Mouse (Mus musculus) gastrocnemius, postnatal 10 days (tissue): ENCODE results near the gene Rnf4. TPM values are rescaled to one million over a fixed set of nuclear protein-coding genes. Genes with fewer than 3 reads are reported as not detected.

Source experiments
- DNase-seq: peaks from one replicate; pipeline ENCODE4 v3.0.0; 2021; ENCODE audit warnings: mixed read lengths
- long read RNA-seq, 2 experiments: library from polyadenylated mRNA; stranded (forward); transcript quantifications; one replicate each; pipeline ENCODE4 v2.0.0; 2021
- total RNA-seq, 2 experiments: library from RNA; stranded (reverse); gene quantifications; 2 replicates each; pipeline ENCODE4 v1.2.3; 2021

The Rnf4 gene
- total RNA-seq, result 10 to 100 TPM; 38.8 to 42.8 TPM
- long read RNA-seq, experiment 1, full-length matches to known transcripts, result 6 of 8 reads
- long read RNA-seq, experiment 1, partial matches to known transcripts, result 0 of 8 reads
- long read RNA-seq, experiment 1, other reads (novel, unspliced or antisense), result 2 of 8 reads
- long read RNA-seq, experiment 2, full-length matches to known transcripts, result 2 of 3 reads
- long read RNA-seq, experiment 2, partial matches to known transcripts, result 0 of 3 reads
- long read RNA-seq, experiment 2, other reads (novel, unspliced or antisense), result 1 of 3 reads

DNA sequence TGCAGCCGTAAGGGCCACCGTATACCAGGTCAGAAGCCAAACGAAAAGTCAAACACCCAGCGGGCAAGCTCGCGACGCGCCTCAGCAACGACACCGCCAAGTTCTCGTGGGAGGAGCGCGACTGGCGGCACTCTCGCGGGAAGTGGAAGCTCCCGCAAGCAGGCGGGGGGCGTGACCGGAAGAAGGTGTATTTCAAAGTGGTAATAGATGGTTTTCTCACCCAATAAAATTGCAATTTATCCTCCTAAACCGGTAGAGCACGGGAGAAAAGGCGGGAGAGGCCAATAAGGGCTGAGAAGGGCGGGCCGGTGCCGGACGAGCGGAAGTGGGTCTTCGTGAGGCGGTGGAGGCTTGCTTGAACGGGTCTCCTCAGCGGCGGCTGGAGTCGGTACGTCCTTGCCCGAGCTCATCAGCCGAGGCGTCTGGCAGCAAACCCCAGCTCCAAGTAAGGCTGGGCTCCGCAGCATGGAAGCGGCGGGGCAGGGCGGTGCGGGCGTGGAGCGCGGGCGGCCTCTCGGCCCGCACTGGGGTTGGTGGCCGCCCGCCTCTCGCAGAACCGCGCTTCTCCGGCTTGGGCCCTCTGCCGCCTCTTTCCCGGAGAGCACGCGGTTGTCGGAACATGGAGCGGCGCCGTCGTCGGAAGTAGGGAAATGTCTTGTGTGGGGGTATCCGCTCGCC, at the start of gene Rnf4:
Gene Rnf4 (plus strand): TSS at position 193 of the 678 bp plus-strand sequence.
- peak; percentile 96 for DNase-seq

DNA sequence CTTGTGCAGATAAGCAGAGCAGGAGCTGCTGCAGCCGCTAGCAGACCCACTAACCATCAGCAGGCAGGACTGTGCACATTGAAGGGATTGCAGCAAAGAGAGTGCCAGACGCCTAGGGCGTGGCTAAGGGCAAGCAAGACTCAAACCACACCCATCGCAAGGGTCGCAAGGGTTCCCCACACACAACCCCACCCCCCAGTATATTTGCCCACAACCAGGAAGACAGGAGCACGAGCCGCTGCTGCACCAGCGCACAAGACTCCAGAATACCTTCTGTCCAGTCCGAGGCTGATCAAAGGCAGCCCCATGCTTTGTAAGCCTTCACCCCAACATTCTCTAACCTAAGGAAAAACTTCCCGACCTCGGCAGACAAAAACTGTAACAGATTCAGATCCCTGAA, 49.6 kb upstream of the Rnf4 start:
- no peak for DNase-seq

GRCm38 (mm10) chr5:34287001-34287837, 48.9 kb upstream of the Rnf4 start:
- peak; percentile 17 for DNase-seq

- no peak for DNase-seq
Measured at GRCm38 (mm10) chr5:34287838-34288145, 48.3 kb upstream of the Rnf4 start.

DNA sequence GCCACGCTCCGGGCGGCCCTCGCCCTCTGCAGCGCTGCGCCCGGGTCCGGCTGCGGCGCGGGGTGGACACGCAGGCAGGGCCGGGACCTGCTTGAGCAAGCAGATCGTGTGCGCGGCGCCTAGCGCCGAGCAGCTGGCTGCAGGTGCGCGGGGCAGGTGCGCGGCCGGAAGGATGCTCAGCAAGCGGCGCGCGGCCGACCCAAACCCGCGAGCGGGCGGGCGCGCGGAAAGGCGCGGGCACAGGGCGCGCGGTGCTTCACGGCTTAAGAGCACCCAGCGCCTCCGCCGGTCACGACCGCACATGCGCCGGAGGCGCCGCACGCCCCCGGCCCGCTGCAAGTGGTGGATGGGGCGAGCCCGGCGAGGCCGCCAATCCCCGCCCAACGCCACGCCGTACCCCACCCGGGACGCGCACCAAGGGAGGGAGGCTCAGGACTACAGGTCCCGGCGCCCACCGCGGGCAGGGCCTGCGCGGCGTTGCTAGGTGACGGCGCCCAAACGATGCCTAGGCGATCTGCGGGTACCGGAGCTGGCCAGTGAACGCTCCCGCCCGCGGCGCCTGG, 47.9 kb upstream of the Rnf4 start, which contains the start of the genes Zfyve28 and Cfap99:
Gene Zfyve28 (minus strand): TSS at position 296 of the 563 bp plus-strand sequence.
Gene Cfap99 (plus strand): TSS at position 447 of the 563 bp plus-strand sequence.
- peak; percentile 74 for DNase-seq

GRCm38 (mm10) chr5:34289286-34289685, 46.8 kb upstream of the Rnf4 start:
- no peak for DNase-seq

GRCm38 (mm10) chr5:34293363-34293762, 42.7 kb upstream of the Rnf4 start:
- no peak for DNase-seq

DNA sequence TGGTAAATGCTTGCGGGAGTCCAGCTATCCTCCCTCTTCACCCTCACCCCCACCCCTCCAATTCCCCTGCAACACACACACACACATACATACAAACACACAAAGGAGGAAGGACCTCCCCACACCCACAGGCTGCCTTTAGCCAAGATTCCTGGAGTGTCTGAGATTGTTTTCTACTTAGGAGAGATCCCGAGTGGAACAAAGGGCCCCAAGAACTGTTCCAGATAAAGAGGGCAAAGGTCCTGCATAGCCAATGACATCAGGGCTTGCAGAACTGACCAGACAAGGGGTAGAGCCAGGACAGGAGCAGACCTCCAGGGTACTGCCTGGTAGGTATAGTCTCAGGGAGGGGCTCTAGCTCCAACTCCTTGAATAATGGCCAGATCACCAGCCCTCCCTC, 41.4 kb upstream of the Rnf4 start:
- no peak for DNase-seq

DNA sequence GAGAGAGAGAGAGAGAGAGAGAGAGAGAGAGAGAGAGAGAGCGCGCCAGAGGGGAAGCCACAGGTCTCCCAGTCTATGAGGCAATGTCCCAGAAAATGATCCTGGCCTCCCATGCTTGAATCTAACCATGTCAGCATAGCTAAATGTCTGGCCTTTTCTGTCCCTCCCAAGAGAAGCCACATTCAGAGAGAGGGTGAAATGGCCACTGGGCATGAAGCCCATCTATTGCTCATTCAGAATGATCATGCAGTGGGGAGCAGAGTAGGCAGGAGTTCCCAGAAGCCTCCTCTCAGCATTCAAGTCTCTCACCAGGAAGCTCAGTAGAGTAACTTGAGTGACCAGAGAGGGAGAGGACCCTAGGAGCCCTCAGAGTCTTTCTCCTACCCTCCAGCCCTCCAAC, 40.9 kb upstream of the Rnf4 start:
- DNase-seq, result no peak

- DNase-seq, result no peak
Measured at GRCm38 (mm10) chr5:34298061-34298460, 38.0 kb upstream of the Rnf4 start.

GRCm38 (mm10) chr5:34298937-34299535, 37.1 kb upstream of the Rnf4 start:
- no peak for DNase-seq

GRCm38 (mm10) chr5:34302377-34302776, 33.7 kb upstream of the Rnf4 start:
- DNase-seq, result no peak

- no peak for DNase-seq
Measured at GRCm38 (mm10) chr5:34309016-34309415, 27.1 kb upstream of the Rnf4 start.

GRCm38 (mm10) chr5:34319491-34320034, 16.5 kb upstream of the Rnf4 start:
- no peak for DNase-seq

DNA sequence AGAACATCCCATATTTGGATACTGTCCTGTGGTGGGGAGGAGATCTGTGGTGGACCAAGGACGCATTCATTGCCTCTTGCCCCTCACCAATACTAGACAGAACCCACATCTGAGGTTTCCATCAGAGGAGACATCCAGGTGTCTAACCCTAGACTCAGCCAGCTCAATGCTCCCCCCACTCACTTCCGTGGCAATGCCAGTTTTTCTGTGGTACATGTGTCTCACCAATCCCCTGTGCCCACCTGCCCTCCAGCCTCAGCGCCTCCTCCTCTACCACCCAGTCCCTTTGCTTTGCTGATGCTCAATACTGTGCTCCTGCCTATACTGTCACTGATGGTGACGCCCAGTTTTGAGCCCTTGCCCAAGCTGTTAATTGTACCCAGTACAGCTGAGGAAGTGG, 14.9 kb upstream of the Rnf4 start:
- DNase-seq, result no peak

GRCm38 (mm10) chr5:34325286-34325685, 10.8 kb upstream of the Rnf4 start:
- DNase-seq, result no peak

- DNase-seq, result no peak
Measured at GRCm38 (mm10) chr5:34326249-34326691, 9.8 kb upstream of the Rnf4 start.

DNA sequence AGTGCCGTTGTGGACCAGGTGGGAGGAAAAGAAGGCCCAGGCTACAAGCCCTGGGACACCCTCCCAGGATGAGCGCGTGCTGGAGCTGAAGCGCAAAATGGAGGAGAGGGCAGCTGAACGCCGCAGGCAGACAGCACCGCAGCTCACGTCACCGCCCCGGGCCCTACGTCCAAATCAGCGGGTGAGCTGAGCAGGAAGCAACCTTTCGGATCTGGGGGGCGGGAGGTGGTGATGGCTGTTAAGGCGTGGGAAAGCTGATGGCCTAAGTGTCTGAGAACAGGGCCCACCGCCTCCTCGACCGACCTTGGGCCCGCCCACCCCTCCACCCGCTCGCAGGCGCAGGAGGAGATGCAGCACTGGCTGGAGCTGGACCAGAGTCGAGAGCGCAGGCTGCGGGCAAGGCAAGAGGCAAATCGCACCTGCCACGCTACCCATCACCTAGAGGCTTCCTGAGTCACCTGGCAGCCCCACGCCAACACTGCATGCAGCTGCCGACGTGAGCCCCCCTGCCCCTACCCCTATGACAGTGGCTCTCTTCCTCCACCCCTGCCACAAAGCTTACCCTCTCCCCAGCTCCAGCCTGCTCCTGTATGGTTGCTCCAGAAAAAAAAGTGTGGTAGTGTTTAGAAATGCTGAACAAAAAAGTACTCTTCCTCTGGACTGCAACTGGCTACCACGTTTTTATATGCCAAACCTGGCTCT, 9.1 kb upstream of the Rnf4 start:
- DNase-seq, result peak; percentile 25

- DNase-seq, result no peak
Measured at GRCm38 (mm10) chr5:34330136-34330535, 6.0 kb upstream of the Rnf4 start.

DNA sequence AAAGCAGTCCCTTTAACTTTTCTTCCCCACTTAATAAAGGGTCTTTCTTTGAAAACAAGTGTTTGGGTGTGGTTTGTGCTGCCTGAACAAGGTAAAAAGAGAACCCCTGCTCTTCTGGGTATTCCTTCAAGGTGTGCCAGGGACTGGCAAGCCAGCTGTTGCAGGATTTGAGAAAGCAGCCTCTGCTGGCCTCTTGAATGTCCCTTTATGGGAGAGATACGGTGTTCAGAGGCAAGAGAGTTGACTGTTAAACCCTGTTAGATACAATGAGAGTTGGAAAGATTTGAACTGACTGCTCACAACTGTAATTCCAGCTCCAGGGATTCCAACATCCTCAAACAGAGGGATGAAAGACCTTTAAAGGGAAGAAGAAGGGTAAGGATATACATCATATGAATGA, 2.0 kb upstream of the Rnf4 start:
- DNase-seq, result no peak

DNA sequence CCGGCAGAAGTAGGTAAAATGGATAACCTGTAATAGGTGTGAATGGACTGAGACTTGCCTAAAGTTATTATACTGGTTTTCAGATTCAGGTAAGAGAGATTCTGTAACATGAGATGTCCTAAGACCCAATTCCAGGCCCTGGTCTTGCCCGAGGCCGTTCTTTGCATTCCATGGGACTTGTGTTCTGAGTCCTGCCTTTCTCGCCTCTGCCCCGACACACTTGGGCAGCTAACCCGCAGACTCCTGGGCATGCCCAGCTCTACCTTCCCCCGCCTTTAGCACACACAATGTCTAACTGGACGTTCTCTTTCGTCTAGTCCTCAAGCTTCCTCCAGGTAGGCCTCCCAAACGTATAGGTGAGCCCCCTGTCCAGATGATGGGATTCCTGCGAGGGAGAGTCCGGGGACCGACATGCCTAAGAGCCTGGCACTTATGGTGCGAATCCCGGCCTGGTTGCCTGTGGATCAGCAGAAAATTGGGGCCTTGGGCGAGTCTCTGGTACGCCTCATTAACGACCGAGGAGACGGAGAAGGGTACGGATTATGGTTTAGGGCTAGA, 471 bp upstream of the Rnf4 start:
- DNase-seq, result no peak
